Mouse (Mus musculus) gonadal fat pad, adult 2 months (tissue): Measurements from ENCODE around the gene Vkorc1. TPM values are rescaled to one million over a fixed set of nuclear protein-coding genes. Genes with fewer than 3 reads are reported as not detected.

Source experiments
- DNase-seq: peaks from one replicate; pipeline ENCODE4 v3.0.0-alpha.2; 2012; ENCODE audit warnings: low read depth
- polyA plus RNA-seq: library from polyadenylated mRNA; depleted of rRNA; stranded (reverse); fragments of >200 nt; gene quantifications from 2 replicates; pipeline ENCODE4 v1.2.3, GENCODE M21; 2012; rRNA removed

The Vkorc1 gene
- polyA plus RNA-seq, 1 experiment = 309 TPM

DNA sequence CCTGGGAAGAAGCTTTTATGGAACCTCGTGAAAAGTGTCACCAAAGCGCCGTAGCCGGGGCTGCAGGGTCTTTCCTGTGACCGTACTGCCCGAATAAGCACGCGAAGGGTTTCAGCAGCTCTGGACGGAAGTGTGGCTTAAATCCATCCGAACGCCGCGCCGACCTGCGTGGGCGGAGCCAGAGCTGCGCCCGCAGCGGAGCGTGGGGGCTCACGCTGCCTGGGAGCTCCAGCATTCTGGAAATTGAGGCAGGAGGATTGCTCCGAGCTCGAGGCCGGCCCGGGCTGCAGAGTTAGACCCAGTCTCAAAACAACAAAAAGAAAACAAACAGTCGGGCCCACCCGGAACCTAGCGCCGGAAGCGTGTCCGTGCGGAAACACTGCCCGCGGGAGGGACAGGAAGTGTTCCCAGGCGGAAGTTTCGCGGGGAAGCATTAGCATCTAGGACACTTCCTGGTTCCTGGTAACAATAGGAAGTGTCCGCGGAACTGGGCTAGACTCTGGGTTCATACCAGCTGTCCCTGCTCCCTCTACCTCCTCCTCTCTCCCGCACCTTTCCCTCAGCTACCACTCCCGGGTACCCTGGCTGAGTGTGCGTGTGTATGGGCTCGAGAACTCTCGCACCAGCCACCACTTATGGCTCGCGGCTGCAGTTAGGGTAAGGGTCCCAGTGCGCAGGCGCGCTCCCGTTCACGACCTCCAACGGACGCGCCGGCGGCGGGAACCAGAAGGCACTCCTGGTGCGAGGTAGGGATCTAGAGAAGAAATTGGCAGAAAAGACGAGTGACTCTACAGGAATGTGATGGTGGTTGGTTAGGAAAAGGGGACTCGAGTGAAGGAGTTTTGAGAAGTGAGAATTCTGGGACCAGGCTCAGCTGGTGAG lies 18.7 kb downstream of the Vkorc1 start, which contains the start of gene Zfp668:
Gene Zfp668 (minus strand): TSS at position 362 of the 882 bp plus-strand sequence.
- no peak for DNase-seq

- no peak for DNase-seq
Measured at GRCm38 (mm10) chr7:127876041-127876466, 19.4 kb downstream of the Vkorc1 start, which contains the start of gene Zfp646. TSS of gene Zfp646 (plus strand) at chr7:127876221.

DNA sequence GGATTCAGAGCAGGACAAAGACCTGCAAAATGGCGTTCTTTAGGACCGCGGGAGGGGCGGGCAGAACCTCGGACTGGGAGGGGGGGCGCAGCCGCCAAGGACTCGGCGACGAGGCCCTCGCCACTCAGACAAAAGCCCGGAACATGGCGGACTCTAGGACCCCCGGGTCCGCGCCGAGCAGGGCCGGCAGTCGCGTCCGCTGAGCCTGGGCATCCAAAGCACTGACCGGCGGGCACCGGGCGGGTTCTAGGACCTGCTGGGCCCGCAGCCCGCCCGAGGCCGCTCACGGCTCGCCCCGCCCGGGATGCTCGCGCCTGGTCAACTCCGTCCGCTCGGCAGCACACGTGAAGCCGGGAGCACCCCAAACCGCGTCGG lies 19.8 kb downstream of the Vkorc1 start:
- no peak for DNase-seq

- no peak for DNase-seq
Measured at GRCm38 (mm10) chr7:127874812-127875626, 20.4 kb downstream of the Vkorc1 start.

GRCm38 (mm10) chr7:127870136-127870821 lies 25.1 kb downstream of the Vkorc1 start:
- DNase-seq = no peak

GRCm38 (mm10) chr7:127869149-127869810 lies 26.1 kb downstream of the Vkorc1 start:
- DNase-seq = no peak

- DNase-seq = no peak
Measured at GRCm38 (mm10) chr7:127867641-127868040, 27.8 kb downstream of the Vkorc1 start.

- DNase-seq = no peak
Measured at GRCm38 (mm10) chr7:127866434-127866833, 29.0 kb downstream of the Vkorc1 start.

DNA sequence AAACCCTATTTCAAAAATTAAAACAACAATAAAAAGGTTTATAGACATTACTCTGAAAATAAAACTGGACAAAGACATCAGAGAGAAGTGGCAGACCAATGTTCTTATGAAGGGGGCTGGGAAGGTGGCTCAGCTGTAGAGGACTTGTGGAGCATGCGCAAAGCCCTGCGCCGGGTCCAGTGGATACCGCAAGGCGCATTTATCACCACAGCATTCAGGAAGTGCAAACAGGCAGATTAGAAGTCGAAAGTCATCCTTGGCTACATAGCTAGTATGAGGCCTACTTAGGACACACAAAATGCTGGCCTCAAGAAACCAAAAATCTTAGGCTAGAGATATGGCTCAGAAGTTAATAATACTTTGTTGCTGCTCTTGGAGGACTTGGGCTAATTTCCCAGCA lies 37.2 kb downstream of the Vkorc1 start:
- DNase-seq = no peak

GRCm38 (mm10) chr7:127850906-127851305 lies 44.5 kb downstream of the Vkorc1 start:
- DNase-seq = no peak

DNA sequence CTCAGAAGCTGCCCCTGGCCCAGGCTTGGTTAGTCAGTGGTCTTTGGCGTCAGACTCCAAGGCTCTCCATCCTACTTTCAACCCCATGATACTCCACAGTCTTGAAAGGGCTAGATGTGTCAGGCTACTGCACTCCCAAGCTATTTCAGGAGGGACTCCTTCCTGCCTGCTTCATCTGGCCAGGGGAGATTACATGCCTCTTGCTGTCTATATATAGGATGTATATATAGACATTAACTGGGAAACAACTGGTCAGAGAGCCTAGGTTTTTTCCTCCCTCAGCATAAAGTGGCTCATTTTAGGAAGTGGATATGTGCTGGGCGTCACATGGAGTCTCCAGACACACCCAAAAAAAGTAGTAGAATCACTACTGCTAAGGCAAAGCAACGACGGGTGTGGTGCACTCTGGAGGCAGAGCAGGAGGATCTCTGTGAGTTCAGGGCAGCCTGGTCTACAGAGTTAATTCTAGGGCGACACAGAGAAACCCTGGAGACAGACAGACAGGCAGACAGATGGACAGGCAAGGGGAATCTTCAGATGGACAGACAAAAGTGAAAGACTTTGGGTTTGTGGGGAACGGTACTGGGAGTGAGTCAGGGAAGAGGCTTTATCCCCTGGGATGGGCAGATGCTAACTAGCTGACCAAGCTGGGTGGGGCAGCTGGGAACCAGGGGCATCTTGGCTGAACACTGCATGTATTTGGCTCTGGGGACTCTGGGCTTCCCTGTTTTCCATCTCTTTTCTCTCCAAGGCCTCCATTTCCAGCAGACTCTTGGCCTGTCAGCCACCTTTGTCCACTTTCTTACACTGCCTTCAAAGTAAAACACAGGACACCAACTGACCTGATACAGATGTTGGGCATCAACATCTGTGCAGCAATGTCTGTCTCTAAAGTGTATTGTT lies 45.2 kb downstream of the Vkorc1 start:
- no peak for DNase-seq

Other genes with a start within 250 kb of the Vkorc1 start
- gene Bcl7c, start 186.7 kb downstream of the Vkorc1 start, polyA plus RNA-seq = 21.2 and 30.4 TPM in 2 replicates
- gene Ctf1, start 182.9 kb downstream of the Vkorc1 start, polyA plus RNA-seq = 21.0 and 35.9 TPM in 2 replicates
- not detected in 2 replicates for gene Ctf2, start 163.5 kb downstream of the Vkorc1 start, polyA plus RNA-seq
- 25.7 and 26.8 TPM in 2 replicates for gene Fbxl19, start 151.1 kb downstream of the Vkorc1 start, polyA plus RNA-seq
- 27.1 and 37.9 TPM in 2 replicates for gene Orai3, start 125.8 kb downstream of the Vkorc1 start, polyA plus RNA-seq
- gene Setd1a, start 118.9 kb downstream of the Vkorc1 start, polyA plus RNA-seq = 7.6 and 11.8 TPM in 2 replicates
- not detected in 2 replicates for gene Gm49388, start 110.0 kb downstream of the Vkorc1 start, polyA plus RNA-seq
- gene Hsd3b7, start 95.0 kb downstream of the Vkorc1 start, polyA plus RNA-seq = 103 and 120 TPM in 2 replicates
- gene Stx4a, start 71.3 kb downstream of the Vkorc1 start, polyA plus RNA-seq = 76.2 and 82.5 TPM in 2 replicates
- gene Stx1b, start 71.1 kb downstream of the Vkorc1 start, polyA plus RNA-seq = 16.6 and 24.0 TPM in 2 replicates
- gene Zfp646, start 19.4 kb downstream of the Vkorc1 start, polyA plus RNA-seq = 18.3 and 22.8 TPM in 2 replicates
- gene Zfp668, start 18.8 kb downstream of the Vkorc1 start, polyA plus RNA-seq = 5.9 and 8.2 TPM in 2 replicates
- 1.9 and 2.6 TPM in 2 replicates for gene Prss53, start 4.6 kb downstream of the Vkorc1 start, polyA plus RNA-seq
- gene Gm21974, start 163 bp downstream of the Vkorc1 start, polyA plus RNA-seq = not detected in 2 replicates
- 118 and 137 TPM in 2 replicates for gene Bckdk, start 8.5 kb upstream of the Vkorc1 start, polyA plus RNA-seq
- gene Kat8, start 16.9 kb upstream of the Vkorc1 start, polyA plus RNA-seq = 15.9 and 16.4 TPM in 2 replicates
- 80.4 and 83.4 TPM in 2 replicates for gene Prss8, start 34.5 kb upstream of the Vkorc1 start, polyA plus RNA-seq
- gene Prss36, start 51.1 kb upstream of the Vkorc1 start, polyA plus RNA-seq = 23.6 and 29.7 TPM in 2 replicates
- gene Fus, start 71.8 kb upstream of the Vkorc1 start, polyA plus RNA-seq = 285 and 355 TPM in 2 replicates
- 45.2 and 50.8 TPM in 2 replicates for gene Pycard, start 98.2 kb upstream of the Vkorc1 start, polyA plus RNA-seq
- 1.2 and 1.6 TPM in 2 replicates for gene Trim72, start 108.3 kb upstream of the Vkorc1 start, polyA plus RNA-seq
- gene Itgam, start 167.0 kb upstream of the Vkorc1 start, polyA plus RNA-seq = 13.7 and 17.3 TPM in 2 replicates
- gene Gm49368, start 167.1 kb upstream of the Vkorc1 start, polyA plus RNA-seq = not detected in 2 replicates
- 3.6 and 3.8 TPM in 2 replicates for gene Itgax, start 233.9 kb upstream of the Vkorc1 start, polyA plus RNA-seq